Mouse (Mus musculus) CH12.LX (cell line): Measurements from ENCODE around the gene Pigl.

ENCODE experiments used
- CTCF ChIP-seq, 2 experiments: IDR thresholded peaks in 1 of 2; conservative IDR thresholded peaks in 1 of 2; 2 replicates each; pipeline ENCODE4 v1.5.1; 2011 to 2012; ENCODE audit warnings: low read depth in 2 of 2, low read length in 2 of 2, improper control_type of control experiment in 1 of 2, inconsistent platforms in 1 of 2, mild to moderate bottlenecking in 1 of 2, moderate library complexity in 1 of 2
- GABPA ChIP-seq: IDR thresholded peaks from 2 replicates; pipeline ENCODE4 v1.6.1; 2012; ENCODE audit warnings: low read depth, low read length, improper control_type of control experiment, inconsistent platforms; ENCODE audit not compliant: insufficient replicate concordance
- NRF1 ChIP-seq: IDR thresholded peaks from 2 replicates; pipeline ENCODE4 v1.6.1; 2014; ENCODE audit warnings: low read depth, mild to moderate bottlenecking, inconsistent platforms, low read length, improper control_type of control experiment, moderate library complexity
- POLR2A ChIP-seq: IDR thresholded peaks from 2 replicates; pipeline ENCODE4 v1.6.1; 2011; ENCODE audit warnings: low read depth, mild to moderate bottlenecking, improper control_type of control experiment, low read length

DNA sequence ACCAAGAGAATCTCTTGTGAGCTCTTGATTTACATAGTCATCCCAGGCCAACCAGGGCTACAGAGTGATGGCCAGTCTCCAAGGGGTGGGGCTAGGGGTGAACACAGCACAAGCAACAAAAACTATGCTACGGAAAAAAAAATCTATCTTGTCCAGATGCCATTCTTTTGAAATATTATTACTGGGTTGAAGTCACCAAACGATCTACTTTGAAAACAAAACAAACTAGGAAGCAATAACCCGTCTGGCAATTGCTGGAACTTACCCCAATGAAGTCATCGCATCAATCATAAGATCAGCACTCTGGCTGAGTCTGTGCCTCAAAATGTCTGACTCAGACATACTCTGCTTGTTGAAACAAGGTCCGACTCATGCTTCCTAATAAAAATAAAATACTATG lies 91.5 kb downstream of the Pigl start:
- TF ChIP-seq POLR2A (peak; percentile 45; the same call in 1 of the 2 replicates), GABPA (no peak), CTCF (conservative IDR thresholded peaks at IDR 0.05 in 1 of 2, IDR thresholded peaks at IDR 0.05 in 1 of 2; ENCODE audit: low read depth in 2 of 2, low read length in 2 of 2) (no peak), NRF1 (peak; percentile 34; the same call in 1 of the 2 replicates)
